Mouse (Mus musculus) urinary bladder, postnatal 10 days (tissue): ENCODE data around the gene 2610002M06Rik.
A peak's percentile ranks its signal among the peaks of the same experiment; 100 is the strongest.

Experiments
- DNase-seq: peaks from one replicate; pipeline ENCODE4 v3.0.0; 2022; ENCODE audit warnings: low spot score

Gene 2610002M06Rik

GRCm38 (mm10) chrX:107816218-107816554, at the start of gene 2610002M06Rik:
2610002M06Rik (minus strand) TSS chrX:107816334.
- peak; percentile 31 for DNase-seq

GRCm38 (mm10) chrX:107858165-107858564, 42.0 kb upstream of the 2610002M06Rik start:
- DNase-seq, result no peak

DNA sequence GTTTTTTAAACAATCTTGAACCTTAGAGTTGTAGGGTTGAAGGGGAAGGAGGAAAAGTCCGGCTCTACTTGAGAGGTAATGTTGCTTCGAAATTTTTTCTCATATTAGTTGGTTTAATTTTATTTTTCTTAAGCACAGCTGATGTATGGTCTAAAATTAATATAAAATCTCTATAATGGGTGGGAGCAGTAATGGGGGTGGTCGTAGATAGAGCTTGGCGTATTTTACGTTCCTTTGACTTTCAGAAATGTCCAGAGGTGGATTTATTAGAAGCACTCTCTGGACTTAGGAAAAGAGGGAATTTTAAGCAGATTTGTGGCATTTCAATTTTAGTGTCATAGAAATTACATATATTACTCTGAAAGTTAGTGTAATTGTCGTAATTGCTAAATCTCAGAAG, 592 bp upstream of the 2610002M06Rik start:
- no peak for DNase-seq

- no peak for DNase-seq
Measured at GRCm38 (mm10) chrX:107815502-107816217, 474 bp downstream of the 2610002M06Rik start.

DNA sequence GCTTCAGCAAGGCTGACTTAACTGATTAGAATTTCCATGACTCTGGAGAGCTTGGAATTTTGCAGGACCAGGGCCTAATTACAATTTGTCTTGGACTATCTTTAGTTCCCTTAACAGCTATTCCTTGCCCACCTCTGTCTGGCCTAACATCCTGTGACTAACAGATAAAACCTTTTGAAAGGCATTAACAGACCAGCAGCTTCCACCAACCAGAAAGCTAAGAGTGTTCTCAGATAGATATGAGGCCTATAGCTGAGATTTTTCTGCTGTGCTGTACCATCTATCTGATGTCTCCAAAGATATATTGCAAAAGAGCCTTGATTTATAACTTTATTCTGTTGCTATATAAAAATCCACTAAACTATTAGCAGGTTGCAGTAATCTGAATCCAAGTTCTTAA, 4.0 kb downstream of the 2610002M06Rik start:
- no peak for DNase-seq

- DNase-seq, result no peak
Measured at GRCm38 (mm10) chrX:107796919-107797318, 19.2 kb downstream of the 2610002M06Rik start.

DNA sequence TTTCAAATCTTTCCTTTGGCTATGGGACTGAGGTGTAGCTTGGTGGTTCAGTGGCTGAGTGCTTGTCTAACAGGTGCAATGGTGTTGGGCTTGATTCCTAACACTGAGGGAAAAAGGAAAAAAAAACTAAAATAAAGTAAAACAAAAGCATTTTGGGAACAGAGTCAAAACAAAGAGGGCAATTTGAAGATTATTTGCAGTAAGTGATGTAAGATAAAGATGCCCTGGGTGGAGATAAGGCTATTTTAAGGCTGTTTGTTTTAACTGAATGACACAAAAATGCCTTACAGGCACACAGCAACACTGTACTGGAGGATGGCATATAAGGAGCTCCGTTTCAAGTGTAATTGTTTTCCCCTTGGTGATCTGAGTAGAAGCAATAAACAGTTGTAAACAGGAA, 20.3 kb downstream of the 2610002M06Rik start:
- DNase-seq, result no peak

DNA sequence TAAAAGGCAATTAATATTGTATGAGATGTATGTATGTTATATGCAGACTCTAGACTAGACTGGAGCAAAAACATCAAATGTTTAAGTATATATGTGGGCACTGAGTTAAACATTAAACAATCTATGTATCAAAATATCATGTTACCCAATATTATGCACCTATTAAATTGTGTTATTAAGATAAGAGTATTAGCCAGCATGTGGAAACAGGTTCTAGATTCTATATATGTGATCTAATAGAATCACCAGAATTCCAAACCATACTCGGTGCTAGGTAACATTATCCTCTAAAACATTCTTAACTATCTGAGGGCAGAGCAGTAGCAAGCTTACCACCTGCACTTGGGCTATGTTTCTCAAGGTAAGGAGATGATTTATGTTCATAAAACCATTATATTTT, 23.8 kb downstream of the 2610002M06Rik start, which contains the start of gene Tent5d:
Tent5d (plus strand) TSS at position 301 of the 400 bp plus-strand sequence.
- no peak for DNase-seq

GRCm38 (mm10) chrX:107790750-107791493, 25.2 kb downstream of the 2610002M06Rik start:
- no peak for DNase-seq

- no peak for DNase-seq
Measured at GRCm38 (mm10) chrX:107790136-107790535, 26.0 kb downstream of the 2610002M06Rik start.

DNA sequence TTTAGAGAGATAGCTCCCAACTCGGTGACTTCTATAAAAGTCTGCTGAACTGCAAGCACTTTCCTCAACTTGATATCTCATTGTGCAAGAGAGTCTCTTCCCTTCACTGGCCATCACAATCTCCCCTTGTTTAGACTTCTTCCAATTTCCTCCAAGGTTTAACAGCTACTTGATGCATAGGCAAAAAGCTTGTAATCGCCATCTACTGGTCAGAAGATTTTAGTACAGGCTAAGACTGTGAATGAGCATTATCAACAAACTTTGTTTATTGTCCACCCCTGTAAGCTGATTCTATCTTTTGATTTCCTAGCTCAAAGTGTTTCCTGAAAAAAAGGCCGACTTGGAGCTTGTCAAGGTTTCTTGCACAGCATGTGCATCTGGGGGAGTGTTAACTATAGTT, 48.2 kb downstream of the 2610002M06Rik start:
- DNase-seq, result no peak
